Mouse (Mus musculus) heart, embryonic 13.5 days (tissue): ENCODE measurements around the gene Pkhd1. TPM values are rescaled to one million over a fixed set of nuclear protein-coding genes. Genes with fewer than 3 reads are reported as not detected.

Experiments used
- ATAC-seq: fragments of 200-750 bp; cut with Nextera tagmentation; 2 replicates; pipeline ENCODE4 v1.8.0; 2017; ENCODE audit warnings: moderate TSS enrichment; ENCODE audit not compliant: insufficient number of reproducible peaks, low FRiP score, low TSS enrichment; ENCODE audit errors: extremely low read depth
- H3K27ac ChIP-seq: fragments of 300-500 bp; sonication (generic); replicated peaks from 2 replicates; pipeline ENCODE4 v1.5.1; 2015; ENCODE audit warnings: moderate library complexity, mild to moderate bottlenecking, inconsistent platforms
- H3K27me3 ChIP-seq: fragments of 300-500 bp; sonication (generic); replicated peaks from 2 replicates; pipeline ENCODE4 v1.6.1; 2015; ENCODE audit warnings: mild to moderate bottlenecking, inconsistent platforms
- H3K36me3 ChIP-seq: fragments of 300-500 bp; sonication (generic); 2 replicates; pipeline ENCODE4 v1.6.1; 2015; ENCODE audit warnings: mild to moderate bottlenecking, inconsistent platforms
- H3K4me1 ChIP-seq: fragments of 300-500 bp; sonication (generic); 2 replicates; pipeline ENCODE4 v1.6.1; 2015; ENCODE audit warnings: inconsistent platforms
- H3K4me2 ChIP-seq: fragments of 300-500 bp; sonication (generic); 2 replicates; pipeline ENCODE4 v1.6.1; 2015; ENCODE audit warnings: inconsistent platforms, mild to moderate bottlenecking, moderate library complexity
- H3K4me3 ChIP-seq: fragments of 300-500 bp; sonication (generic); 2 replicates; pipeline ENCODE4 v1.5.1; 2015; ENCODE audit warnings: moderate library complexity, mild to moderate bottlenecking, inconsistent platforms
- H3K9ac ChIP-seq: fragments of 300-500 bp; sonication (generic); 2 replicates; pipeline ENCODE4 v1.6.1; 2015; ENCODE audit warnings: inconsistent platforms, mild to moderate bottlenecking, moderate library complexity
- H3K9me3 ChIP-seq: fragments of 300-500 bp; sonication (generic); 2 replicates; pipeline ENCODE4 v1.6.1; 2016; ENCODE audit warnings: inconsistent platforms
- WGBS: fragments of 180-500 bp; shearing (Covaris S2); methylation state at CpG from one replicate; pipeline ENCODE4 v1.1.7; 2015; ENCODE audit warnings: mixed read lengths; 5-methylcytosine and 5-hydroxymethylcytosine counted together
- polyA plus RNA-seq: library from polyadenylated mRNA; unstranded; fragments of >200 nt; fragmentation: Nextera tagmentation; extraction: Ambion mirVana; gene quantifications from 2 replicates; pipeline ENCODE4 v1.2.1, GENCODE M21; 2015

Gene Pkhd1
- polyA plus RNA-seq, 1 experiment from 2014 or later: not detected

DNA sequence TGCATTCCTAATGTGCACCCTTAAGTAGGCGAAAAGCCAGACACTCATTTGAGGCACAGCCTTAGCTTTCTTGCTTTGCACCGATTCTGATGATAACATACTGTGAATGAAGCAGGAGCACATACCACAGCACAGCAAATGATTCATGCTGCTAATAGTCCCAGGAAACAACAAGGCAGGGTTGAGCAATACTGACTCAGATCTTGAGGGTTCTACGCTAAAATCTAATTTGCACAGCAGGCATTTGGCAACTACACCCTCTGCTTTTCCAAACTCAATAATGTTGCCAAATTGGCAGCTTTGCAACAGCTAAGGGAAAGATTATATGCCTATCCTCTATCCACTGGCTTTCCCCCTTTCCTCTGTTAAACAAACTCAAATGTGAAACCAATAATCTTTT is 548.1 kb downstream of the Pkhd1 start:
- no peak for ATAC-seq
- no peak overlapping the region for H3K4me2 ChIP-seq
- H3K4me1 ChIP-seq: no peaks in the 10 kb centered on the region
- 59% methylated on average over 3 of the region's 3 CpGs for WGBS
- no peaks in the 10 kb centered on the region for H3K9me3 ChIP-seq
- no peaks in the 10 kb centered on the region for H3K36me3 ChIP-seq
- H3K9ac ChIP-seq: no peak overlapping the region
- no peak overlapping the region for H3K27ac ChIP-seq
- H3K4me3 ChIP-seq: no peak overlapping the region
- no peaks in the 10 kb centered on the region for H3K27me3 ChIP-seq

DNA sequence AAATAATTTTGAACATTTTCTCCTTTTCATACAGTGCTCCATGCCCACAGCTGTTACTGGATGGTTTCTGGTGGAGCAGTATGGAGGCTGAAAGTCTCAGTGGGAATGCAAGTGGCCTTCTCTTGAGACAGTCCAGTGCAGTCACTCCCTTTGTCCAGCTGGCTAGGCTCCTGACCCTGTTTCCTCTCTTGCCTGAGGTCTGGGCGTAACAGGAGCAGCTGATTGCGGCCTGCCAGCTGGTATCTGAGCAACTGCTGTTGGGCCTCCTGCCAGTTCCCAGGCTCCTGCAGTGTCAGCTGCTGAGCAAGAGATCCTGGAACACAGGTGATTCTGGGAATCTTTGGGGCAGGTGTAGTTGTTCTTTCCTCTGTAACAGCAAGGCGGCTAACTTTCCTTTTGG is 559.6 kb downstream of the Pkhd1 start:
- no peaks in the 10 kb centered on the region for H3K4me1 ChIP-seq
- no peak overlapping the region for H3K4me2 ChIP-seq
- no peak overlapping the region for H3K9ac ChIP-seq
- 44% methylated on average over 3 of the region's 3 CpGs for WGBS
- no peaks in the 10 kb centered on the region for H3K36me3 ChIP-seq
- H3K9me3 ChIP-seq: no peaks in the 10 kb centered on the region
- no peak overlapping the region for H3K27ac ChIP-seq
- H3K4me3 ChIP-seq: no peak overlapping the region
- no peak for ATAC-seq
- no peaks in the 10 kb centered on the region for H3K27me3 ChIP-seq

- Histone ChIP-seq H3K36me3 (no peaks in the 10 kb centered on the region), H3K4me2 (no peak overlapping the region), H3K27ac (no peak overlapping the region), H3K9me3 (no peaks in the 10 kb centered on the region), H3K9ac (no peak overlapping the region), H3K4me3 (no peak overlapping the region), H3K4me1 (no peaks in the 10 kb centered on the region), H3K27me3 (no peaks in the 10 kb centered on the region)
- no peak for ATAC-seq
- WGBS: 70% methylated on average over 3 of the region's 3 CpGs
Observed at GRCm38 (mm10) chr1:20039389-20039788, 578.5 kb downstream of the Pkhd1 start.

- no peak for ATAC-seq
- Histone ChIP-seq H3K27ac (no peak overlapping the region), H3K36me3 (no peaks in the 10 kb centered on the region), H3K9me3 (no peaks in the 10 kb centered on the region), H3K9ac (no peak overlapping the region), H3K4me2 (no peak overlapping the region), H3K4me1 (no peaks in the 10 kb centered on the region), H3K4me3 (no peak overlapping the region), H3K27me3 (no peaks in the 10 kb centered on the region)
- WGBS: 78% methylated on average over 7 of the region's 7 CpGs
Observed at GRCm38 (mm10) chr1:20035277-20035676, 582.6 kb downstream of the Pkhd1 start.

DNA sequence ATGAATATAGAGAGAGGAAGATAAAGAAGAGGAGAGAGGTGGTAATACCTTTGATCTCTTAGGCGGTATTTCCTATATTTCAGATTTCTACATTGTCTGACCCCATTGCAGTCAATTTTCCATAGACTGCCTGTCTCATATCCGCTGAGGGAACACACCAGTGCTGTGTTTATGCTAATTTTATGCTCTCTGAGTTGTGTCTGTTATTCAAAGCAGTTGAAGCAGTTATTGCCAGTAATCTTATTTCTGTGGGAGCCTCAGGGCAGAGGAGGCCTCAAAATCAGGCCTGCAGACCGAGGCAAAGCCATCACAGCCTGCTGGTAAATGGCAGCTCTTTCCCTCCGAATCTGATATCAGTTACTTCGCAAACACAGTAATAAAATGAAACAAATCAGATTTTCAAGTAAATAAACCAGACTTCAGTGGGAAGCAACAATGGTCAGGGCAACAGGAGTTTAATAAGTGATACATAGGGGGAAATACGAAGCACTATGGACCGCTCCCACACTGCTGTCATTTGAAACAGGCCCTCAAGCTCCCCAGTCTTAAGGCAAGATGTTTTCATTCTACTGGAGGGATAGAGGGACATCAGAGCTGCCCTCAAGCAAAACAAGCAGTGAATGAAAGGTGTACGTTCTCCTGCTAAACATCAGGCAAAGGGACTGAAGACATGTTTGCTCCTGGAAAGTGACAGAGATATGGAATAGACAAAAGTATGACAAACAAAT is 599.5 kb downstream of the Pkhd1 start:
- H3K4me2 ChIP-seq: no peak overlapping the region
- no peaks in the 10 kb centered on the region for H3K36me3 ChIP-seq
- WGBS: 76% methylated on average over 8 of the region's 8 CpGs
- no peak overlapping the region for H3K4me3 ChIP-seq
- no peak overlapping the region for H3K27ac ChIP-seq
- H3K9ac ChIP-seq: no peak overlapping the region
- no peak for ATAC-seq
- no peaks in the 10 kb centered on the region for H3K9me3 ChIP-seq
- no peaks in the 10 kb centered on the region for H3K4me1 ChIP-seq
- no peaks in the 10 kb centered on the region for H3K27me3 ChIP-seq

DNA sequence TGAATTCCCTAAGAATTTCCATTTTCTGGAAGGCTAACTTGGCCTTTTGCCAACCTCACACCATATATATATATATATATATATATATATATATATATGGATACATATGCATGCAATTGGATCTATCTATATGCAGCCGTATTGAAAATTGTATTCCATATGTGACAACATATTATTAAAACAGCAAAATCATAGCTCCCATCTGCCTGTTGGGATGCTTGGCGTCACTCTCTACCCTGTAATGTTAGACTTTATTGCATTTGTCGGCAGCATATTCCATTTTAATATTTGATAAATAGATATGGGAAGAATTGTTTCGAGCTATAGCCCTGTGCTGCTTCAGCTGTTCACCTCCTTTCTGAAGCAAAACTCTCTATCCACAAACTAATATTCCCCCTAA is 600.2 kb downstream of the Pkhd1 start:
- H3K9me3 ChIP-seq: no peaks in the 10 kb centered on the region
- no peaks in the 10 kb centered on the region for H3K36me3 ChIP-seq
- 74% methylated on average over 4 of the region's 4 CpGs for WGBS
- H3K9ac ChIP-seq: no peak overlapping the region
- H3K4me2 ChIP-seq: no peak overlapping the region
- H3K4me3 ChIP-seq: no peak overlapping the region
- no peak overlapping the region for H3K27ac ChIP-seq
- no peaks in the 10 kb centered on the region for H3K27me3 ChIP-seq
- ATAC-seq: no peak
- no peaks in the 10 kb centered on the region for H3K4me1 ChIP-seq

Other genes starting within 250 kb of the Pkhd1 start
- not detected in 2 replicates for gene Il17a, start 112.8 kb upstream of the Pkhd1 start, polyA plus RNA-seq
- not detected in 2 replicates for gene Il17f, start 172.6 kb upstream of the Pkhd1 start, polyA plus RNA-seq
- 97.6 and 106 TPM in 2 replicates for gene Mcm3, start 202.2 kb upstream of the Pkhd1 start, polyA plus RNA-seq